Mouse (Mus musculus) frontal cortex, postnatal 14 days (tissue): ENCODE results near the gene Trim54.

Experiments used
- DNase-seq, 2 experiments: peaks; one replicate each; pipeline ENCODE4 v3.0.0; 2022; ENCODE audit warnings: low spot score in 2 of 2

The Trim54 gene

GRCm38 (mm10) chr5:31116354-31116753, at the start of gene Trim54:
TSS of gene Trim54 (plus strand) at chr5:31116712.
- no peak for DNase-seq

GRCm38 (mm10) chr5:31069810-31070209, 46.7 kb upstream of the Trim54 start:
- no peak for DNase-seq

- no peak for DNase-seq
These were observed 45.5 kb upstream of the Trim54 start for GRCm38 (mm10) chr5:31071059-31071458.

GRCm38 (mm10) chr5:31071821-31072220, 44.7 kb upstream of the Trim54 start:
- no peak for DNase-seq

GRCm38 (mm10) chr5:31073176-31073575, 43.3 kb upstream of the Trim54 start:
- DNase-seq, result no peak

- no peak for DNase-seq
These were observed 40.2 kb upstream of the Trim54 start for GRCm38 (mm10) chr5:31076346-31076745.

GRCm38 (mm10) chr5:31080059-31080794, 36.3 kb upstream of the Trim54 start:
- DNase-seq, result peak; percentile 42 to 58

- no peak for DNase-seq
These were observed 35.7 kb upstream of the Trim54 start for GRCm38 (mm10) chr5:31080795-31081164.

- no peak for DNase-seq
These were observed 35.1 kb upstream of the Trim54 start for GRCm38 (mm10) chr5:31081386-31081785.

GRCm38 (mm10) chr5:31082355-31082754, 34.2 kb upstream of the Trim54 start:
- peak in 1 of 2 experiments; percentile 52 for DNase-seq

- no peak for DNase-seq
These were observed 33.4 kb upstream of the Trim54 start for GRCm38 (mm10) chr5:31082935-31083625.

GRCm38 (mm10) chr5:31083949-31084348, 32.6 kb upstream of the Trim54 start:
- DNase-seq, result no peak

- no peak for DNase-seq
These were observed 29.9 kb upstream of the Trim54 start for GRCm38 (mm10) chr5:31086606-31087005.

- DNase-seq, result no peak
These were observed 29.4 kb upstream of the Trim54 start for GRCm38 (mm10) chr5:31087131-31087530.

- DNase-seq, result no peak
These were observed 24.1 kb upstream of the Trim54 start for GRCm38 (mm10) chr5:31092231-31092975.

- DNase-seq, result peak in 1 of 2 experiments; percentile 38
These were observed 23.1 kb upstream of the Trim54 start for GRCm38 (mm10) chr5:31093151-31094041.

- DNase-seq, result no peak
These were observed 22.3 kb upstream of the Trim54 start for GRCm38 (mm10) chr5:31094100-31094798.

GRCm38 (mm10) chr5:31094799-31095691, 21.5 kb upstream of the Trim54 start:
- DNase-seq, result no peak

- DNase-seq, result no peak
These were observed 20.6 kb upstream of the Trim54 start for GRCm38 (mm10) chr5:31095711-31096480.
